Mouse (Mus musculus) liver, adult 2 months (tissue): ENCODE results near the gene Kcnj8.
A peak's percentile ranks its signal among the peaks of the same experiment; 100 is the strongest.

Experiments used
- CTCF ChIP-seq: fragments of 200-500 bp; IDR thresholded peaks from 2 replicates; pipeline ENCODE4 v1.5.1; 2011; ENCODE audit warnings: low read depth, low read length, control low read depth
- POLR2A ChIP-seq: fragments of 200-500 bp; IDR thresholded peaks from 2 replicates; pipeline ENCODE4 v1.6.1; 2011; ENCODE audit warnings: low read length, control low read depth; ENCODE audit not compliant: insufficient read depth; ENCODE audit errors: extremely low read depth

DNA sequence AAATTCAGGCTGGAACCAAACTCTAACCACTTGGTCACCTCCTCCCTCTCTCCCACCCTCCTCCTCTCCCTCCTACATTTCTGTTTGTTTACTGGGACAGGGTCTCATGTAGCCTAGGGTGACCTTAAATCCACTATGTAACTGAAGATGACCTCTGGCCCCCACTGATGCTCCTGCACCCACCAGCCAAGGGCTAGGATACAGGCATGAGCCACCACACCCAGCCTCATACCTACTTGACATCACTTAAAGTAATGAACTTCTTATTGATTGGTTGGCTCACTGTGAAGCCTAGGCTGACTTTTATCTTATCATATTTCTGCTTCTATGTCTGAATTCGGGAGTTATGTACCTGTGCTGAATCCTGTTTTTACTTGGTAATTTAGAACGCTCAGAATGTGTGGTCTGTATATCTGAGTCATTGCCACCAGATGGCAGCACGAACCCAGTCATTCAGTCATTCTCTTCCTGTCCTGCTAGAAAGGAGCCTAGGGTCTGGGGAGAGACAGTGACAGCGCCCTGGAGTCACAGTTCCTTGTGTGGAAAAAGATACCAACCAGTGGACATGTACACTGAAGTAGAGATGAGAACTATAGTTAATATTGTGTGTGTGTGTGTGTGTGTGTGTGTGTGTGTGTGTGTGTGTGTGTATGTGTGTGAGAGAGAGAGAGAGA is 46.6 kb downstream of the Kcnj8 start:
- TF ChIP-seq CTCF = peak; percentile 72
- no peak for TF ChIP-seq POLR2A
